Mouse (Mus musculus): ENCODE results near the gene Flot1.

The Flot1 gene

GRCm38 (mm10) chr17:35822964-35823937 lies at the start of gene Flot1:
Flot1 (plus strand) TSS chr17:35823230.
- DNase-seq (ENCODE audit: low read depth, low spot score), result peak; percentile 90

- DNase-seq (ENCODE audit: low read depth, low spot score), result peak; percentile 17
Observed at GRCm38 (mm10) chr17:35776811-35777609, 46.0 kb upstream of the Flot1 start.

GRCm38 (mm10) chr17:35778965-35779364 lies 44.1 kb upstream of the Flot1 start:
- DNase-seq (ENCODE audit: low read depth, low spot score), result no peak

- no peak for DNase-seq (ENCODE audit: low read depth, low spot score)
Observed at GRCm38 (mm10) chr17:35779466-35780205, 43.4 kb upstream of the Flot1 start.

GRCm38 (mm10) chr17:35780362-35780761 lies 42.7 kb upstream of the Flot1 start:
- DNase-seq (ENCODE audit: low read depth, low spot score), result no peak

- peak; percentile 67 for DNase-seq (ENCODE audit: low read depth, low spot score)
Observed at GRCm38 (mm10) chr17:35782398-35782797, 40.6 kb upstream of the Flot1 start.

GRCm38 (mm10) chr17:35782924-35783323 lies 40.1 kb upstream of the Flot1 start:
- no peak for DNase-seq (ENCODE audit: low read depth, low spot score)

GRCm38 (mm10) chr17:35783944-35784343 lies 39.1 kb upstream of the Flot1 start:
- no peak for DNase-seq (ENCODE audit: low read depth, low spot score)

GRCm38 (mm10) chr17:35785140-35785539 lies 37.9 kb upstream of the Flot1 start:
- no peak for DNase-seq (ENCODE audit: low read depth, low spot score)

- DNase-seq (ENCODE audit: low read depth, low spot score), result no peak
Observed at GRCm38 (mm10) chr17:35787493-35787892, 35.5 kb upstream of the Flot1 start.

- no peak for DNase-seq (ENCODE audit: low read depth, low spot score)
Observed at GRCm38 (mm10) chr17:35788025-35788424, 35.0 kb upstream of the Flot1 start.

GRCm38 (mm10) chr17:35790933-35791332 lies 32.1 kb upstream of the Flot1 start:
- DNase-seq (ENCODE audit: low read depth, low spot score), result no peak

GRCm38 (mm10) chr17:35792837-35793236 lies 30.2 kb upstream of the Flot1 start:
- DNase-seq (ENCODE audit: low read depth, low spot score), result no peak

GRCm38 (mm10) chr17:35795099-35795498 lies 27.9 kb upstream of the Flot1 start:
- no peak for DNase-seq (ENCODE audit: low read depth, low spot score)

GRCm38 (mm10) chr17:35795656-35796055 lies 27.4 kb upstream of the Flot1 start:
- no peak for DNase-seq (ENCODE audit: low read depth, low spot score)

GRCm38 (mm10) chr17:35796835-35797234 lies 26.2 kb upstream of the Flot1 start:
- no peak for DNase-seq (ENCODE audit: low read depth, low spot score)

- DNase-seq (ENCODE audit: low read depth, low spot score), result no peak
Observed at GRCm38 (mm10) chr17:35800905-35801304, 22.1 kb upstream of the Flot1 start.

GRCm38 (mm10) chr17:35803020-35803419 lies 20.0 kb upstream of the Flot1 start:
- DNase-seq (ENCODE audit: low read depth, low spot score), result no peak

GRCm38 (mm10) chr17:35803858-35804399 lies 19.1 kb upstream of the Flot1 start:
- DNase-seq (ENCODE audit: low read depth, low spot score), result no peak

GRCm38 (mm10) chr17:35808073-35808472 lies 15.0 kb upstream of the Flot1 start:
- no peak for DNase-seq (ENCODE audit: low read depth, low spot score)

- no peak for DNase-seq (ENCODE audit: low read depth, low spot score)
Observed at GRCm38 (mm10) chr17:35809395-35809794, 13.6 kb upstream of the Flot1 start.
